Comparison of ENCODE assay signal across 18 mouse cellular contexts in the genomic region with DNA sequence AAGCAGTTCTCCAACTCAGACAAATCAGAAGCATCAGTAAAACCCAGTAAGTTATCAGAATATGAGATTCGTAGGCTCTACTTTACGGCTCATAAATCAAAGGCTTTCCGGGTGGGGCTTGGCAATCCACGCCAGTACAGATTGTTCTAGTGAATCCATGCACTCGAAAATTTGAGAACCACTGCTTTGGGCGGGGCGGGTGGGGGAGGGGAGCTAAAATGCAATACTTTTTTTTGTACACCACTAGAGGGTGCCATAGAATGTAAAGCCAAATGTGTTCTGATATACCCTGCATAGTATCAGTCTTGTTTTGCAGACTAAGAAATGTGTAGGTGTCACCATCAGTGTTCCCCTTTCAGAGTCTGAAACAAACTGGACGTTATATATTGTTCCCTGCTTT. TPM values are rescaled to one million over a fixed set of nuclear protein-coding genes. Genes with fewer than 3 reads are reported as not detected.
DNase-seq lines count a peak whose midpoint lies in the region; ATAC-seq and TF ChIP-seq lines count a peak whose summit lies in the region.
"Had no signal": no experiment of that assay in that cellular context is flagged by ENCODE, and none has a peak within 500 bp of the region (broad histone marks: within the 10 kb centered on the region; RNA-seq: fewer than 3 reads in every experiment).

No protein-coding gene starts in this region.

- DNase-seq in cerebellum, postnatal 10 days, result peak; percentile 5 to 25
- DNase-seq in cerebellum, adult 9-10 months, result no peak
- no peak for DNase-seq in kidney, postnatal 0 days (ENCODE audit: low spot score)
- peak; percentile 36 for DNase-seq in MEL-GATA-1-ER (ENCODE audit: extremely low read depth, low read depth)
- peak; percentile 19 for DNase-seq in lung, postnatal 25 days (ENCODE audit: low spot score)
- DNase-seq in adrenal gland, postnatal 36 days, result no peak
- no peak for DNase-seq in right cerebral cortex, postnatal 14 days
- DNase-seq: cerebellum, adult 11 months; kidney, adult 9 months; liver, embryonic 13.5 days; thymus, adult 2 months had no signal

- peak; percentile 52 for TF ChIP-seq CTCF in kidney, postnatal 0 days (IDR thresholded peaks at IDR 0.05; ENCODE audit: low read depth)

- H3K4me1 ChIP-seq in kidney, postnatal 0 days (replicated peaks; ENCODE audit: insufficient read depth, low read length), result no peaks in the 10 kb centered on the region
- H3K4me1 ChIP-seq in kidney, embryonic 16.5 days (ENCODE audit: insufficient read depth, low read length), result no peaks in the 10 kb centered on the region
- H3K4me1 ChIP-seq: embryonic facial prominence, embryonic 15.5 days; liver, embryonic 13.5 days; midbrain, embryonic 12.5 days had no signal

- H3K9me3 ChIP-seq in kidney, postnatal 0 days (replicated peaks; ENCODE audit: low read length), result no peaks in the 10 kb centered on the region
- no peaks in the 10 kb centered on the region for H3K9me3 ChIP-seq in kidney, embryonic 16.5 days (ENCODE audit: low read length)
- H3K9me3 ChIP-seq: embryonic facial prominence, embryonic 15.5 days; liver, embryonic 13.5 days; midbrain, embryonic 12.5 days had no signal

- ATAC-seq in kidney, postnatal 0 days (replicated peaks; ENCODE audit: low FRiP score, low read depth), result no peak
- no peak for ATAC-seq in kidney, embryonic 16.5 days (ENCODE audit: low FRiP score, low TSS enrichment)

- H3K9ac ChIP-seq in kidney, postnatal 0 days (ENCODE audit: low read depth, low read length), result no peak overlapping the region
- H3K9ac ChIP-seq in kidney, embryonic 16.5 days (replicated peaks; ENCODE audit: low read length), result no peak overlapping the region
- H3K9ac ChIP-seq: embryonic facial prominence, embryonic 15.5 days; liver, embryonic 13.5 days; midbrain, embryonic 12.5 days had no signal

- WGBS in kidney, postnatal 0 days, result 59% methylated on average over 8 of the region's 8 CpGs
- WGBS in kidney, embryonic 16.5 days, result 67% methylated on average over 8 of the region's 8 CpGs

- no peak overlapping the region for H3K4me3 ChIP-seq in kidney, postnatal 0 days (replicated peaks; ENCODE audit: low read depth, low read length)
- no peak overlapping the region for H3K4me3 ChIP-seq in kidney, embryonic 16.5 days (ENCODE audit: low read length)
- H3K4me3 ChIP-seq: embryonic facial prominence, embryonic 15.5 days; liver, embryonic 13.5 days; midbrain, embryonic 12.5 days had no signal

- no peaks in the 10 kb centered on the region for H3K27me3 ChIP-seq in kidney, postnatal 0 days (ENCODE audit: insufficient read depth, low read length)
- H3K27me3 ChIP-seq in kidney, embryonic 16.5 days (ENCODE audit: insufficient read depth, low read length), result no peaks in the 10 kb centered on the region; the same call in 1 of the 2 replicates
- H3K27me3 ChIP-seq: liver, embryonic 13.5 days; midbrain, embryonic 12.5 days had no signal

- no peak overlapping the region for H3K4me2 ChIP-seq in kidney, postnatal 0 days (ENCODE audit: low read length)
- no peak overlapping the region for H3K4me2 ChIP-seq in kidney, embryonic 16.5 days (replicated peaks; ENCODE audit: low read depth, low read length)
- H3K4me2 ChIP-seq: embryonic facial prominence, embryonic 15.5 days; liver, embryonic 13.5 days; midbrain, embryonic 12.5 days had no signal

- H3K36me3 ChIP-seq in kidney, postnatal 0 days (ENCODE audit: insufficient read depth, low read length), result no peaks in the 10 kb centered on the region
- H3K36me3 ChIP-seq in kidney, embryonic 16.5 days (ENCODE audit: insufficient read depth, low read length), result peaks cover 3% of the 10 kb centered on the region; the same call in 1 of the 2 replicates
- H3K36me3 ChIP-seq: embryonic facial prominence, embryonic 15.5 days; liver, embryonic 13.5 days; midbrain, embryonic 12.5 days had no signal

- H3K27ac ChIP-seq in kidney, postnatal 0 days, result no peak overlapping the region
- no peak overlapping the region for H3K27ac ChIP-seq in kidney, embryonic 16.5 days (ENCODE audit: low read length)
- H3K27ac ChIP-seq: embryonic facial prominence, embryonic 15.5 days; liver, embryonic 13.5 days; midbrain, embryonic 12.5 days had no signal

RNA-seq across cellular contexts. Expression of a gene that starts 1.2 kb away (rescaled TPM):
- polyA plus RNA-seq in kidney, postnatal 0 days (2015; fragmentation: Nextera tagmentation; extraction: Ambion mirVana), result 478 and 504 TPM in 2 replicates
- 557 and 569 TPM in 2 replicates for polyA plus RNA-seq in kidney, embryonic 16.5 days (2015; fragmentation: Nextera tagmentation; extraction: Ambion mirVana)
- total RNA-seq in adrenal gland, postnatal 36 days (2021), result 100 to 1,000 TPM; 280 to 471 TPM

RNA-seq across cellular contexts. Expression of a gene that starts 35.3 kb away (rescaled TPM):
- not detected in 2 replicates for polyA plus RNA-seq in kidney, postnatal 0 days (2015; fragmentation: Nextera tagmentation; extraction: Ambion mirVana)
- not detected in 2 replicates for polyA plus RNA-seq in kidney, embryonic 16.5 days (2015; fragmentation: Nextera tagmentation; extraction: Ambion mirVana)
- under 1 TPM in 1 of 2 experiments, not detected in 1; 0.26 TPM for total RNA-seq in adrenal gland, postnatal 36 days (2021)
- total RNA-seq: adrenal gland, adult 18-20 months; neutrophil, adult 5-6 weeks had no signal
- polyA plus RNA-seq: heart, embryonic 16.5 days; liver, embryonic 13.5 days; small intestine, adult 2 months; thymus, adult 2 months had no signal

RNA-seq across cellular contexts. Expression of a gene that starts 36.9 kb away (rescaled TPM):
- polyA plus RNA-seq in kidney, postnatal 0 days (2015; fragmentation: Nextera tagmentation; extraction: Ambion mirVana), result 13.4 and 17.1 TPM in 2 replicates
- 9.7 and 10.9 TPM in 2 replicates for polyA plus RNA-seq in kidney, embryonic 16.5 days (2015; fragmentation: Nextera tagmentation; extraction: Ambion mirVana)
- total RNA-seq in adrenal gland, postnatal 36 days (2021), result 10 to 100 TPM; 12.6 to 14.0 TPM

Comparison
In these comparisons a context has a peak if more than half of its experiments do, and no peak if none do; other contexts are left out.
1. DNase-seq: peak in cerebellum, postnatal 10 days (2 of 2), MEL-GATA-1-ER (single experiment) and lung, postnatal 25 days (single experiment); none in cerebellum, adult 9-10 months (single experiment), kidney, postnatal 0 days (single experiment), adrenal gland, postnatal 36 days (0 of 2) and right cerebral cortex, postnatal 14 days (single experiment).